Mouse (Mus musculus) lung, embryonic 14.5 days (tissue): ENCODE data around the gene Bcdin3d. TPM values are rescaled to one million over a fixed set of nuclear protein-coding genes. Genes with fewer than 3 reads are reported as not detected.

Source experiments
- ATAC-seq: fragments of 200-750 bp; cut with Nextera tagmentation; 2 replicates; pipeline ENCODE4 v1.8.0; 2017; ENCODE audit warnings: mild to moderate bottlenecking, moderate TSS enrichment, moderate library complexity; ENCODE audit not compliant: insufficient read depth
- DNase-seq: peaks from one replicate; pipeline ENCODE4 v3.0.0-alpha.2; 2015
- H3K27ac ChIP-seq: fragments of 300-500 bp; sonication (generic); 2 replicates; pipeline ENCODE4 v1.5.1; 2014; ENCODE audit warnings: low read depth, mild to moderate bottlenecking, moderate library complexity
- H3K27me3 ChIP-seq: fragments of 300-500 bp; sonication (generic); 2 replicates; pipeline ENCODE4 v1.6.1; 2014; ENCODE audit warnings: low read length, control low read depth; ENCODE audit not compliant: insufficient read depth
- H3K36me3 ChIP-seq: fragments of 300-500 bp; sonication (generic); 2 replicates; pipeline ENCODE4 v1.6.1; 2014; ENCODE audit warnings: control low read depth; ENCODE audit not compliant: insufficient read depth
- H3K4me1 ChIP-seq: fragments of 300-500 bp; sonication (generic); 2 replicates; pipeline ENCODE4 v1.6.1; 2014; ENCODE audit warnings: antibody characterized with exemption, control low read depth; ENCODE audit not compliant: insufficient read depth
- H3K4me2 ChIP-seq: fragments of 300-500 bp; sonication (generic); 2 replicates; pipeline ENCODE4 v1.6.1; 2014; ENCODE audit warnings: mild to moderate bottlenecking
- H3K4me3 ChIP-seq: fragments of 300-500 bp; sonication (generic); 2 replicates; pipeline ENCODE4 v1.5.1; 2014; ENCODE audit warnings: low read depth, low read length
- H3K9ac ChIP-seq: fragments of 300-500 bp; sonication (generic); 2 replicates; pipeline ENCODE4 v1.6.1; 2014
- H3K9me3 ChIP-seq: fragments of 300-500 bp; sonication (generic); 2 replicates; pipeline ENCODE4 v1.6.1; 2016; ENCODE audit warnings: low read depth, low read length, control low read depth
- CTCF ChIP-seq: IDR thresholded peaks from 2 replicates; pipeline ENCODE4 v1.5.1; 2016; ENCODE audit warnings: antibody characterized with exemption, low read depth
- WGBS: fragments of 180-500 bp; shearing (Covaris S2); extraction: QIAGEN DNeasy Blood & Tissue Kit; methylation state at CpG from one replicate; pipeline ENCODE4 v1.1.7; 2014; 5-methylcytosine and 5-hydroxymethylcytosine counted together
- polyA plus RNA-seq: library from polyadenylated mRNA; unstranded; fragments of >200 nt; fragmentation: Nextera tagmentation; extraction: Ambion mirVana; gene quantifications from 2 replicates; pipeline ENCODE4 v1.2.1, GENCODE M21; 2014

The Bcdin3d gene
- polyA plus RNA-seq, 1 experiment from 2014 or later, result 13.2 TPM

DNA sequence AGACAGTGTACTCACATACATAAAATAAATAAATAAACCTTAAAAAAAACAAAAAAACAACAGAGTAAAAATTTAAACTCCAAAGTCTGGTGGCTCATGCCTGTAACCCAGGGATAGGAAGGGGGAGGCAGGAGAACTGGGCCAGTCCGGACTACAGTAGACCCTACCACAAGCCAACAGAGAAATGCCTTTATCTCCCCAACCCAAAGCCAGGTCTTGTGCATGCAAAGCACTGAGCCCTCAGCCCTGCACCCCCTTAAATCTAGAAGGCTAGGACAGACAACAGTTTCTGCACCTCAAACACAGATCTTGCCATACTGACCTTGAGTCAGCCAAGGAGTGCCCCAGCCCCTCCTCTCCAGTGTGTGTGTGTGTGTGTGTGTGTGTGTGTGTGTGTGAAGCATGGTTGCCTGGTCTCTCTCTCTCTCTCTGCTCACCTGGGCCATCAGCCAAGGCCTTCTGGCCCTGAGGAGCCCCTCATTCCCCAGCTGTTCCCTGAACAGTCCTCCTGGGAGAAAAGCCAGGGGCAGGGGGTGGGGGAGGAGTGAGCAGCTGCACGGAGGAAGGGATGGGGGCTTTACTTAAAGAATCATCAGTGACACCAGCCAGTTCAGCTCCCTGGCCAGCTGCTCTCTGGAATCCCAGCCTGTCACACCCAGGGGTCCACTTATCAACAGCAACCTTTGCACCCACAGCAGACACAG, 34.3 kb downstream of the Bcdin3d start:
- DNase-seq, result peak; percentile 86
- no peak overlapping the region for H3K9ac ChIP-seq
- peaks cover 17% of the 10 kb centered on the region for H3K36me3 ChIP-seq
- no peak overlapping the region for H3K4me3 ChIP-seq
- no peaks in the 10 kb centered on the region for H3K9me3 ChIP-seq
- TF ChIP-seq CTCF, result no peak
- no peaks in the 10 kb centered on the region for H3K27me3 ChIP-seq
- peak overlapping the region; percentile 88 for H3K27ac ChIP-seq
- peak overlapping the region; percentile 27 for H3K4me2 ChIP-seq
- peaks cover 28% of the 10 kb centered on the region for H3K4me1 ChIP-seq
- WGBS, result 35% methylated on average over 2 of the region's 2 CpGs
- ATAC-seq, result peak; percentile 95

DNA sequence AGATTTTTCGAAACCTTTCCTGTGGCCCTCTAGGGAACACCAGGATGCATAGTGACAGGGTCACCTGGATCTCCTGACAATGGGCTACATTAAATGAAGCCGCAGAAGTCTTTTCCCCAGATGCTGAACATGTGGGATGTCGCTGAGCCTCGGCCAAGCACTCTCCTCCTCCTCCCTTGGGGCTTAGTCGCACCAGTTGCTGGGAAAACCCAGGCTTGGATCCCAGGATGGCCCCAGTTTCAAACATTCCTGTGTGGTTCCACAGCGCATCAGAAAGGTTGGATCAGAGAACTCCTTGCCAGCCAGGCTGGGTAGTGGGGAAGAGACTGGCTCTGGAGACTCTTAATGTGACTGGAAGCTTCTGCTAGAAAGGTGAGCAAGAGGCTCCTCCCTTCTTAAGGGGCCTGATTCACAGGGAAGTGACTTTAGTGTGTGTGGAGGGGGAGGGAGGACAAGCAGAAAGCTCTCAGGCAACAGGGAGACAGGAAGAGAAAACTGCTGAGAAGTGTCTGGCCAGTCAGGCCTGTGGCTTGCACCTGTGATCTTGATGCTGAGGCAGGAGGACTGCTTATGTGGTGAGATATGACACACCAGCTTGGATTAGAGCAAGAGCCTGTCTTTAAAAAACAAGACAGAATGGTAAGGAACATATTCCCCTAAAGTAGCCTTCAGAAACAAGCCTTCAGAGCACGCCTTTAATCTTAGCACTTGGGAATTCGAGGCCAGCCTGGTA, 35.4 kb downstream of the Bcdin3d start:
- no peak for DNase-seq

DNA sequence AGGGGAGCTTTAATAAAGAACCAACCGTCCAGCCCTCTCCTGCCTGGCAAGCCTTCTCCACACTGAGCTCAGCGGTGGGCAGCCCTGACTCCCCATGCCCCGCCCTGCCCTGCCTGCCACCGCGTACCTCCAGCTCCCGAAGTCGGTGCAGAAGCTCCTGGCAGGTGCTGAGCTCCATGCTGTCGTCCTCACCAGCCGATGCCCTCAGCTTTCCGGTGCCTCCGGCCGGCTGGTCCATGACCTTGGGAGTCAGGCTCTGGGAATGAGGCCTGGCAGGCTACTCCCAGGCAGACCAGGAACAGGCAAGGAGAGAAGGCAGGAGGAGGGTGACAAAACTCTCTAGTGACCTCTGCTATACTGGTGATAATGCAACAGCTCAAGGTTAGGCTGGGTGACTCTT, 40.6 kb downstream of the Bcdin3d start:
- H3K27me3 ChIP-seq, result no peaks in the 10 kb centered on the region
- H3K4me2 ChIP-seq, result no peak overlapping the region
- H3K4me3 ChIP-seq, result no peak overlapping the region
- H3K4me1 ChIP-seq, result peaks cover under 1% of the 10 kb centered on the region; the same call in 1 of the 2 replicates
- no peaks in the 10 kb centered on the region for H3K9me3 ChIP-seq
- H3K27ac ChIP-seq, result no peak overlapping the region
- peaks cover 50% of the 10 kb centered on the region for H3K36me3 ChIP-seq
- 64% methylated on average over 12 of the region's 12 CpGs for WGBS
- no peak overlapping the region for H3K9ac ChIP-seq
- DNase-seq (no peak), ATAC-seq (no peak)
- no peak for TF ChIP-seq CTCF

More for the DNA sequence above, 35.4 kb downstream of the Bcdin3d start:
- H3K9ac ChIP-seq, result no peak overlapping the region
- ATAC-seq, result no peak
- no peaks in the 10 kb centered on the region for H3K9me3 ChIP-seq
- peaks cover 28% of the 10 kb centered on the region for H3K4me1 ChIP-seq
- no peak overlapping the region for H3K4me2 ChIP-seq
- TF ChIP-seq CTCF, result no peak
- H3K4me3 ChIP-seq, result no peak overlapping the region
- H3K36me3 ChIP-seq, result peaks cover 14% of the 10 kb centered on the region
- WGBS, result 65% methylated on average over 8 of the region's 8 CpGs
- H3K27me3 ChIP-seq, result no peaks in the 10 kb centered on the region
- peak overlapping the region; percentile 19; the same call in 1 of the 2 replicates for H3K27ac ChIP-seq

GRCm38 (mm10) chr15:99433081-99433718, 41.3 kb downstream of the Bcdin3d start:
- Histone ChIP-seq H3K4me1 (no peaks in the 10 kb centered on the region), H3K9ac (no peak overlapping the region), H3K36me3 (peaks cover 56% of the 10 kb centered on the region), H3K9me3 (no peaks in the 10 kb centered on the region), H3K4me3 (no peak overlapping the region), H3K27ac (no peak overlapping the region), H3K27me3 (no peaks in the 10 kb centered on the region), H3K4me2 (no peak overlapping the region)
- no peak for DNase-seq
- TF ChIP-seq CTCF, result no peak
- ATAC-seq, result no peak
- WGBS, result 82% methylated on average over 16 of the region's 16 CpGs

GRCm38 (mm10) chr15:99431967-99432366, 42.6 kb downstream of the Bcdin3d start:
- H3K9ac ChIP-seq, result no peak overlapping the region
- H3K4me3 ChIP-seq, result no peak overlapping the region
- H3K9me3 ChIP-seq, result no peaks in the 10 kb centered on the region
- peaks cover 64% of the 10 kb centered on the region for H3K36me3 ChIP-seq
- 60% methylated on average over 8 of the region's 8 CpGs for WGBS
- H3K4me1 ChIP-seq, result no peaks in the 10 kb centered on the region
- H3K27ac ChIP-seq, result no peak overlapping the region
- no peaks in the 10 kb centered on the region for H3K27me3 ChIP-seq
- no peak for ATAC-seq
- no peak overlapping the region for H3K4me2 ChIP-seq
- no peak for TF ChIP-seq CTCF
- no peak for DNase-seq

- Histone ChIP-seq H3K36me3 (peaks cover 65% of the 10 kb centered on the region), H3K4me2 (no peak overlapping the region), H3K4me3 (no peak overlapping the region), H3K27me3 (no peaks in the 10 kb centered on the region), H3K27ac (no peak overlapping the region), H3K9ac (no peak overlapping the region), H3K4me1 (no peaks in the 10 kb centered on the region), H3K9me3 (no peaks in the 10 kb centered on the region)
- 61% methylated on average over 7 of the region's 7 CpGs for WGBS
- no peak for TF ChIP-seq CTCF
- ATAC-seq (no peak), DNase-seq (no peak)
These were observed 43.0 kb downstream of the Bcdin3d start for GRCm38 (mm10) chr15:99431504-99431903.

DNA sequence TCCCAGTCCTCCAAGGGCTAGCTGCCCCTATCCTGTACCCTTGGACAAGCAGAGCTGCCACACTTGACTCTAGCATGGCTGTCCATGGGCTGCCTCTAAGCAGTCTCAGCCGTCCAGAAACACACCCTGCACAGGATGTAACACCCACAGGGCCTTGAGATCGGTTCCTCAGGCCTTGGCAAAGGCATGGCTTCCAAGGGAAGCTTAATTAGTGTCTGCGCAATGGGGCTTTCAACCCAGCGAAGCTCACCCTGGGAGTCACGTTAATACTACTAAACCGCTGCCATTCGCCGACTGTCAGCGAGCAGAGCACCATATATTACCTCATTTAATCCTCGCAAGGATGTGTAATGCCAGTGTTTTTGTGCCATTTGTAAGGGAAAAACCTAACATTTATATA, 43.5 kb downstream of the Bcdin3d start:
- 82% methylated on average over 10 of the region's 10 CpGs for WGBS
- no peak for TF ChIP-seq CTCF
- ATAC-seq (no peak), DNase-seq (no peak)
- H3K27me3 ChIP-seq, result no peaks in the 10 kb centered on the region
- no peak overlapping the region for H3K9ac ChIP-seq
- no peaks in the 10 kb centered on the region for H3K9me3 ChIP-seq
- H3K27ac ChIP-seq, result no peak overlapping the region
- H3K4me2 ChIP-seq, result no peak overlapping the region
- no peaks in the 10 kb centered on the region for H3K4me1 ChIP-seq
- peaks cover 68% of the 10 kb centered on the region for H3K36me3 ChIP-seq
- H3K4me3 ChIP-seq, result no peak overlapping the region
